18 mouse cellular contexts compared by ENCODE assay signal in genomic region chr13:93593040-93593699, GRCm38 (mm10). TPM values are rescaled to one million over a fixed set of nuclear protein-coding genes. Genes with fewer than 3 reads are reported as not detected.
A peak's percentile ranks its signal among the peaks of the same experiment; 100 is the strongest.
DNase-seq lines count a peak whose midpoint lies in the region; ATAC-seq and TF ChIP-seq lines count a peak whose summit lies in the region.
"Had no signal": no experiment of that assay in that cellular context is flagged by ENCODE, and none has a peak within 500 bp of the region (broad histone marks: within the 10 kb centered on the region; RNA-seq: fewer than 3 reads in every experiment).

No protein-coding gene starts in this region.

- peak; percentile 82 for DNase-seq in CD4-positive helper T cell, adult 2 months (ENCODE audit: low read depth, low spot score)
- peak; percentile 76 for DNase-seq in T-cell, adult 2 months (ENCODE audit: low spot score)
- peak; percentile 86 for DNase-seq in naive thymus-derived CD4-positive, alpha-beta T cell, adult 2 months (ENCODE audit: low read depth)
- DNase-seq in thymus, postnatal 14 days, result peak; percentile 56
- DNase-seq in adrenal gland, postnatal 4 days (ENCODE audit: low spot score in 2 of 2), result no peak
- no peak for DNase-seq in forebrain, postnatal 0 days
- DNase-seq: cerebellum, adult 8-10 months; kidney, adult 11 months; kidney, postnatal 14 days; liver, embryonic 13.5 days had no signal

- no peak overlapping the region for H3K4me2 ChIP-seq in forebrain, postnatal 0 days (ENCODE audit: low read depth)
- H3K4me2 ChIP-seq: heart, embryonic 13.5 days; liver, embryonic 13.5 days; midbrain, embryonic 11.5 days had no signal

- H3K36me3 ChIP-seq in forebrain, postnatal 0 days (ENCODE audit: insufficient read depth), result no peaks in the 10 kb centered on the region
- H3K36me3 ChIP-seq: heart, embryonic 13.5 days; hindbrain, embryonic 10.5 days; limb, embryonic 10.5 days; liver, embryonic 13.5 days had no signal

- 86% methylated on average over 2 of the region's 2 CpGs for WGBS in forebrain, postnatal 0 days

- H3K4me1 ChIP-seq in forebrain, postnatal 0 days (ENCODE audit: insufficient read depth), result no peaks in the 10 kb centered on the region
- H3K4me1 ChIP-seq: heart, embryonic 13.5 days; hindbrain, embryonic 10.5 days; limb, embryonic 10.5 days; liver, embryonic 13.5 days had no signal

- H3K27me3 ChIP-seq in forebrain, postnatal 0 days (ENCODE audit: insufficient read depth, low read length), result no peaks in the 10 kb centered on the region
- H3K27me3 ChIP-seq: heart, embryonic 13.5 days; liver, embryonic 13.5 days; Patski had no signal

- no peak for ATAC-seq in forebrain, postnatal 0 days
- ATAC-seq in monocyte, adult 5-6 weeks (replicated peaks; ENCODE audit: insufficient number of reproducible peaks, low FRiP score, low TSS enrichment, poor library complexity, severe bottlenecking), result no peak
- ATAC-seq: forebrain, embryonic 14.5 days; Patski had no signal

- no peak for TF ChIP-seq CTCF in forebrain, postnatal 0 days (IDR thresholded peaks at IDR 0.05; ENCODE audit: low read depth)

- no peak overlapping the region for H3K4me3 ChIP-seq in forebrain, postnatal 0 days (ENCODE audit: low read depth, low read length)
- H3K4me3 ChIP-seq: heart, embryonic 13.5 days; hindbrain, embryonic 10.5 days; limb, embryonic 10.5 days; liver, embryonic 13.5 days; myocyte had no signal

- H3K27ac ChIP-seq in forebrain, postnatal 0 days (ENCODE audit: low read depth, low read length), result no peak overlapping the region
- H3K27ac ChIP-seq: heart, embryonic 13.5 days; hindbrain, embryonic 10.5 days; limb, embryonic 10.5 days; liver, embryonic 13.5 days had no signal

- no peaks in the 10 kb centered on the region for H3K9me3 ChIP-seq in forebrain, postnatal 0 days (ENCODE audit: low read length)
- H3K9me3 ChIP-seq: heart, embryonic 13.5 days; hindbrain, embryonic 10.5 days; limb, embryonic 10.5 days; liver, embryonic 13.5 days had no signal

- H3K9ac ChIP-seq in forebrain, postnatal 0 days, result no peak overlapping the region
- H3K9ac ChIP-seq: heart, embryonic 13.5 days; liver, embryonic 13.5 days had no signal

RNA-seq across cellular contexts. Expression of gene Bhmt, which starts 44.6 kb away (rescaled TPM):
- total RNA-seq in adrenal gland, postnatal 4 days (2021), result 10 to 100 TPM in 1 of 2 experiments, 1 to 10 TPM in 1; 4.3 to 96.0 TPM
- not detected in 2 replicates for total RNA-seq in forebrain, postnatal 0 days (2014; rRNA removed)
- polyA plus RNA-seq in forebrain, postnatal 0 days (2015; fragmentation: Nextera tagmentation; extraction: Ambion mirVana), result 0.13 and 0.34 TPM in 2 replicates
- not detected in 3 replicates for total RNA-seq in monocyte, adult 5-6 weeks (2017)
- polyA plus RNA-seq: limb, embryonic 10.5 days; midbrain, embryonic 11.5 days; myocyte; Patski had no signal

Comparison
In these comparisons a context has a peak if more than half of its experiments do, and no peak if none do; other contexts are left out.
1. DNase-seq: peak in CD4-positive helper T cell, adult 2 months (single experiment), T-cell, adult 2 months (single experiment), naive thymus-derived CD4-positive, alpha-beta T cell, adult 2 months (single experiment) and thymus, postnatal 14 days (single experiment); none in adrenal gland, postnatal 4 days (0 of 2) and forebrain, postnatal 0 days (single experiment).